Mouse (Mus musculus) lung, postnatal 0 days (tissue): ENCODE measurements around the gene Uimc1.

Experiments used
- CTCF ChIP-seq: IDR thresholded peaks from 2 replicates; pipeline ENCODE4 v1.5.1; 2016; ENCODE audit warnings: antibody characterized with exemption, mild to moderate bottlenecking
- EP300 ChIP-seq: IDR thresholded peaks from 2 replicates; pipeline ENCODE4 v1.6.1; 2016; ENCODE audit warnings: antibody characterized with exemption, mild to moderate bottlenecking, control low read depth

GRCm38 (mm10) chr13:55075597-55075996, 24.5 kb downstream of the Uimc1 start:
- no peak for TF ChIP-seq CTCF
- TF ChIP-seq EP300, result no peak
